Mouse (Mus musculus): ENCODE measurements around the gene Txnrd2.

- TF ChIP-seq CTCF (conservative IDR thresholded peaks at IDR 0.05; ENCODE audit: low read length), result no peak
- no peak for TF ChIP-seq POU5F1 (IDR thresholded peaks at IDR 0.05; ENCODE audit: borderline replicate concordance, low read length)
These were observed 2.3 kb upstream of the Txnrd2 start for GRCm38 (mm10) chr16:18423915-18424265.
